Mouse (Mus musculus) embryo, embryonic 10.5 days (tissue): ENCODE measurements around the gene Zfp358.
A peak's percentile ranks its signal among the peaks of the same experiment; 100 is the strongest.

Experiments
- DNase-seq: peaks from one replicate; pipeline ENCODE4 v3.0.0-alpha.2; 2015; ENCODE audit warnings: low spot score

The Zfp358 gene

GRCm38 (mm10) chr8:3492901-3493844, at the start of gene Zfp358:
TSS of gene Zfp358 (plus strand) at chr8:3493138.
- DNase-seq, result peak; percentile 85

DNA sequence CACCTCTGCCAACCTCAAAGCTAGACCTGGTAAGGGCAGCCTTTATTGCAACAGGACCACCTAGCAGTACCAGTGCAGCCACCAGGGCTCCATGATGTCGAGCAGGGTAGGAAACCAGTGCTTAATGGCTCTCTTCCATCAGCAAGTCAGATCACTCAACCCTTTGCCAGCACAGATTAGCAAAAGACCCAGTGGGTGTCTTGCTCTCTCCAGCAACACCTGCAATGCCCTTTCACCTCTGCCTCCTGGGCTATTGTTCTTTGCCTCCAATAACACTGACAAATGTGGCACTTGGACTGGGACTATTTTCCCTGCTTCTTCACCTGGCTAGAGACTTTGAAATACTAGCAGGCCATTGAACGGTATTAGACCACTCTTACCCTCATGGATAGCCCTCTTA, 43.7 kb upstream of the Zfp358 start:
- no peak for DNase-seq

DNA sequence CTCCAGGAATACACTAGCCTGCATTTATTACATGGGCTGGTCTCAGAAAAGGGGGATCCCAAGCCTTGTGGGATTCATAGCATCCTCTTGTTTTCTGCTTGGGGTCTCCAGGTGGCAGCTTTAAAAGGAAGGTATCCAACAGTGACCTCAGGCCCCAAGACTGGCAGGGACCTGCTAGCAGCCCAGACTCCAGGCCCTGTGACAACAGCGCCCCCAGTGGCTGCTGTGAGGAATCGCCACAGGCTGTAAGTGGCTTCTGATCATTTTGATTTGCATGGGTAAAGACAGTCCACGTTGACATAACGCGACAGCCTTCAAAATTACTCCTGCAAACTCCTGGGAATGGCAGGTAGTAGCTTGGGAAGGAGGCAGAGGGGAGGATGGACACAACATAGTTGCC, 42.3 kb upstream of the Zfp358 start:
- DNase-seq, result peak; percentile 79

DNA sequence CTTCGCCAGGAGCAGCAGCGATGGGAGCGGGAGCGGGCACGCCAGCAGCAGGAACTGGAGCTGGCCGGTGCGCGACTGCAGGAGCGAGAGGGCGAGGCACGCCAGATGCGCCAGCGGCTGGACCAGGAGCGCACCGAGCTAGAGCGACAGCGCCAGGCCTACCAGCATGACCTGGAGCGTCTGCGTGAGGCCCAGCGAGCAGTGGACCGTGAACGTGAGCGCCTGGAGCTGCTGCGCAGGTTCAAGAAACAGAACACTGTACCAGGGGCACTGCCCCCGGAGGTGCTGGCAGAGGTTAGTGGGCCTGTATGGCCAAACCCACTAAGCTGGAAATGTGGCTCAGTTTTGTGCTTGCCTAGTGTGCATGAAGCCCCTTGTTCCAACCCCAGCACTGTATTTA, 40.9 kb upstream of the Zfp358 start:
- no peak for DNase-seq

GRCm38 (mm10) chr8:3463248-3463647, 29.7 kb upstream of the Zfp358 start:
- no peak for DNase-seq

- DNase-seq, result peak; percentile 76
These were observed 28.6 kb upstream of the Zfp358 start for GRCm38 (mm10) chr8:3464309-3464708.

GRCm38 (mm10) chr8:3467006-3467885, 25.7 kb upstream of the Zfp358 start, which contains the start of gene Pex11g:
TSS of gene Pex11g (minus strand) at chr8:3467680.
- DNase-seq, result peak; percentile 99

GRCm38 (mm10) chr8:3467886-3468545, 24.9 kb upstream of the Zfp358 start:
- DNase-seq, result peak; percentile 32

DNA sequence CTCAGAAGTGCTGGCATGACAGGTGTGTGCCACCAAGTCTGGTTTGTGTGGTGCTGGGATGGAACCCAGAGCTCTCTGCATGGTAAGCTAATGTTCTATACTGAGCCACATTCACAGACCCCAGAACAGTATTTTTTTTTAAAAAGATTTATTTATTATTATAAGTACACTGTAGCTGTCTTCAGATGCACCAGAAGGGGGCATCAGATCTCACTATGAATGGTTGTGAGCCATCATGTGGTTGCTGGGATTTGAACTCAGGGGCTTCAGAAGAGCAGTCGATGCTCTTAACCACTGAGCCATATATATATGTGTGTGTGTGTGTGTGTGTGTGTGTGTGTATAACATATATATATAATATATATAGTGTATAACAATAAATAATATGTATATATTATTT, 24.1 kb upstream of the Zfp358 start:
- no peak for DNase-seq

GRCm38 (mm10) chr8:3470562-3470961, 22.4 kb upstream of the Zfp358 start, which contains the start of gene Tex45:
TSS of gene Tex45 (plus strand) at chr8:3470862.
- no peak for DNase-seq

DNA sequence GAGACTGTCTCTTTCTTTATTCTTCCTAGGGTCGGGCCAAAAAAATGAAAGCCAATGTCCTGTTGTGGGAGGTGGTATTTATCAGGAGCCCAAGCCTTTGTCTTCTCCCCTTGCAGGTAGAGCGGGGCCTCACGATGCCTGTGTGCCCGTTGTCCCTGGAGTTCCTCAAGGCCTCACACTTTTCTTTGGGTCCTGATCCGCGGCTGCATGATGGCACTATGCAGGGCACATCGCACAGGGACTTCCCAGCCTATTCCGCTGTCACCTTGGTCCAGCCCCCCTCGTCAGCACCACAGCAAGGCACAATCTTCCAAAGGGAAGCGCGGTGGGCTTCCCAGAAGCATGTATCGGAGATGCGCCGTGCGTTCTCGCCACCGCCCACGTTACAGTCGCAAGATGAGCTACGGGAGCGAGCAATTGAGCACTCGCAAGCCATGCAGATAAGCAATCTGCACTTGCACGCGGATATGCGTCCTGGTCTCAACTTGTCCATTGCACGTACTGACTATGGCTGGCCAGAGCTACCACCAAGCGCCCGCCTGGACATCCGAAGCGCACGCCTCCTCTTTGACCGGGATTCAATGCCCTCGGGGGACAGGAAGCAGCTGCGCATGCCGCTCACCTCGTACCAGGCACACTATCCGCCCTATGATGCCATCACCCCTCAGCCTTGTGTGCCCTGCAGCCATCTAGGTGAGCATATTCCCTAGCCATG, 17.1 kb upstream of the Zfp358 start:
- peak; percentile 44 for DNase-seq

GRCm38 (mm10) chr8:3480221-3480785, 12.6 kb upstream of the Zfp358 start:
- no peak for DNase-seq

DNA sequence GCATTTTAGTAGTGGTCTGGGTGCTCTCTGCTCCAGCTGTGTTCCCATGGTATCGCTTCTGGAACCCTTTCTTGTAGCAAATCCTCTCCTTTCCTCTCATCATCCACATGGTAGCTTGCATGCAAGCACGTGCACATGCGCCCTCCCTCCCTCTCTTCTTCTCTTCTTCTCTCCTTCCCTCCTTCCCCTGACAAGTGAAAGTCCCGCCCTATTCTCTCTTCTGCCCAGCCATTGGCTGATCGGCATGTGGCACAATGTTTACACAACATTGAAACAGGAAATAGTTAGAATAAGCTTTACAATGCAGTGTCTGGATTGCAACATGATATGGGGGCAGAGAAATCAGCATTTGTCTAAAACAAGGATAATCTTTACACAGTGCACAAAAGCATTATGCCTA, 11.3 kb upstream of the Zfp358 start:
- DNase-seq, result no peak

- no peak for DNase-seq
These were observed 10.6 kb upstream of the Zfp358 start for GRCm38 (mm10) chr8:3482240-3482740.

GRCm38 (mm10) chr8:3483546-3483945, 9.4 kb upstream of the Zfp358 start:
- DNase-seq, result no peak

DNA sequence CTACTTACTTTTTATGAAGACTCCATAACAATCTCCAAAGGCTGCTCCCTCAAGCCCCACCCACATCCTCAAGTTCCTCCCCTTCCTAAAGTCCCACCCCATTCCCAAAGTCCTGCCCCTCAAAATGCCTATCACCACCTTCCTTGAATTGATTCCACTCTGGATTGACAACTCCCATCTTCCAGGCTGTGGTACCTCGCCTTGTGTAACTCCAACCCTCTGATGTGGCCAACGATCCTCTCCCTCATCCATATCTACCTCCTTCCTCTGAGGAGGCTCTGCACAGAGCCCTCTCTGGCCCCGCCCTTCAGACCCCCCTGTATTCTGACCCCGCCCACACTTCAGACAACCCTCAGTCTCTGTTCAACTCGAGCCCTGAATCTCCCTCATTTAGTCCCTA, 7.7 kb upstream of the Zfp358 start:
- DNase-seq, result no peak

DNA sequence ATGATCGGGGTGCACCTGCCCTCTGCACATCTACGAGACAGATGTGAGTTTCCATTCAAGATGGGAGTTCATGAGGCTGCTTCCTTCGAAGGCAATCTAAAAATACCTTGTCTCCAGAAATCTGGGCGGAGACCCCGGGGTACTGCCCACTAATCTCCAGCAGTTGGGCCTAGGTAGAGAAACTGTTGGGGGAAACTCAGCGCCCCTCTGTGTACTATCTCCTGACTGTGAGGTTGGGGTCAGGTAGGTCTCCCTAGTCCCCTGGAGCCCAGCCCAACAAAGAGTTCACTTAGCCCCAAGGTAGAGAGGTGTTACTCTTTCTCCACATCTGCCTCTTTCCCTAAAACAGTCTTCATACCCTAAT, 889 bp downstream of the Zfp358 start:
- peak; percentile 44 for DNase-seq

DNA sequence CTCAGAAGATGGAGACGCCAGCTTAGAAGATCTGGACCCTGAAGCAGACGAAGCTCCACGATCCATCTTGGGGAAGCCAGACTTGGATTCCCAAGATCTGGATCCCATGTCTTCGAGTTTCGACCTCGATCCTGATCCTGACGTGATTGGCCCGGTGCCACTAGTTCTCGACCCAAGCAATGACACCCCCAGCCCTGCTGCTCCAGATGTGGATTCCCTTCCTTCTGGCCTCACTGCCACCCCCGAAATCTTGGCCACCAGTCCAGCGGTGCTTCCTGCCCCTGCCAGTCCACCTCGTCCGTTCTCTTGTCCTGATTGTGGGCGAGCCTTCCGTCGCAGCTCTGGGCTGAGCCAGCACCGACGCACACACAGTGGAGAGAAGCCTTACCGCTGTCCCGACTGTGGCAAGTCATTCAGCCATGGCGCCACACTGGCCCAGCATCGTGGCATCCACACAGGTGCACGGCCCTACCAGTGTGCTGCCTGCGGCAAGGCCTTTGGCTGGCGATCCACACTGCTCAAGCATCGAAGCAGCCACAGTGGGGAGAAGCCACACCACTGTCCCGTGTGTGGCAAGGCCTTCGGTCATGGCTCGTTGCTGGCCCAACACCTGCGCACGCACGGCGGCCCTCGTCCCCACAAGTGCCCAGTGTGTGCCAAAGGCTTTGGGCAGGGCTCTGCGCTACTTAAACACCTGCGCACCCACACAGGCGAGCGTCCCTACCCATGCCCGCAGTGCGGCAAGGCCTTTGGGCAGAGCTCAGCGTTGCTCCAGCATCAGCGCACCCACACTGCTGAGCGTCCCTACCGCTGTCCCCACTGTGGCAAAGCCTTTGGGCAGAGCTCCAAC, 2.9 kb downstream of the Zfp358 start:
- DNase-seq, result no peak

DNA sequence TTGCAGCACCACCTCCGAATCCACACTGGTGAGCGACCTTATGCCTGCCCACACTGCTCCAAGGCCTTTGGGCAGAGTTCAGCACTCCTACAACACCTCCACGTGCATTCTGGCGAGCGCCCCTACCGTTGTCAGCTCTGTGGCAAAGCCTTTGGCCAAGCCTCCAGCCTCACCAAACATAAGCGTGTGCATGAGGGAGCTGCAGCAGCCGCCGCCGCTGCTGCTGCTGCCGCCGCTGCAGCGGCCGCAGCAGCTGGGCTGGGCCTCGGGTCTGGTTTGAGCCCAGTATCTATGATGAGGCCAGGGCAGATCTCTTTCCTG, 3.5 kb downstream of the Zfp358 start:
- no peak for DNase-seq

DNA sequence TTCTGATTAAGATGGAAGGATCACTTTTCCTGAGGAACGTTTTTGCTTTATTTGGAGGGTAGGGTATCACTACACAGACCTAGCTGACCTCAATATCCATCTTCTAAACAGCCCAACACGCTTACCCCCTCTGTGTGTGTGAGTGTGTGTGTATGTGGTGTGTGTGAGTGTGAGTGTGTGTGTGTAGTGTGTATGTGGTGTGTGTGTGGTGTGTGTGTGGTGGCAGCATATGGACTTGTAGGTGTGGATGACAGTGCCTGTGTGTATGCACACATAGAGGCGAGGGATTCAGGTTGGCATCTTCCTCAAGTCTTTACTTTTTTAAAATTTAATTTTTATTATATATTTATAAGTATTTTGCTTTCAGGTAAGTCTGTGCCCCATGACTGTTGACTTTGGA, 5.6 kb downstream of the Zfp358 start:
- no peak for DNase-seq
